Mouse (Mus musculus) frontal cortex, adult 2 months (tissue): ENCODE measurements around the gene Gm10229. TPM values are rescaled to one million over a fixed set of nuclear protein-coding genes. Genes with fewer than 3 reads are reported as not detected.
"Not testable (repeated sequence)": the region's sequence is repeated elsewhere in the genome, so short reads cannot be mapped to it uniquely, and the experiment has no call there.

Source experiments
- DNase-seq, 2 experiments: peaks; one replicate each; pipeline ENCODE4 v3.0.0; 2022; ENCODE audit warnings: low spot score in 1 of 2; ENCODE audit errors: extremely low spot score in 1 of 2
- polyA plus RNA-seq: library from polyadenylated mRNA; depleted of rRNA; stranded (reverse); fragments of >200 nt; gene quantifications from 2 replicates; pipeline ENCODE4 v1.2.3, GENCODE M21; 2012; rRNA removed

Gm10229 gene
- not detected in 2 replicates for polyA plus RNA-seq

GRCm38 (mm10) chr16:89014984-89015383 is at the start of gene Gm10229:
Gene Gm10229, plus strand, starts transcription at chr16:89015284.
- DNase-seq: not testable (repeated sequence)

GRCm38 (mm10) chr16:89010659-89011058 is 4.4 kb upstream of the Gm10229 start, which contains the start of gene Krtap22-2:
Gene Krtap22-2, minus strand, starts transcription at chr16:89010759.
- no peak for DNase-seq

GRCm38 (mm10) chr16:89013973-89014372 is 1.1 kb upstream of the Gm10229 start:
- DNase-seq: no peak

GRCm38 (mm10) chr16:89031399-89031798 is 16.3 kb downstream of the Gm10229 start, which contains the start of gene Krtap6-1:
Gene Krtap6-1, plus strand, starts transcription at chr16:89031699.
- DNase-seq: not testable (repeated sequence)

GRCm38 (mm10) chr16:89041372-89041771 is 26.3 kb downstream of the Gm10229 start, which contains the start of gene Gm10228:
Gene Gm10228, minus strand, starts transcription at chr16:89041472.
- not testable (repeated sequence) for DNase-seq

- DNase-seq: no peak
These were observed 32.7 kb downstream of the Gm10229 start, which contains the start of gene Krtap6-5 for GRCm38 (mm10) chr16:89047783-89048182. Gene Krtap6-5, minus strand, starts transcription at chr16:89047883.

- DNase-seq: not testable (repeated sequence)
These were observed 48.8 kb downstream of the Gm10229 start, which contains the start of gene 1110025L11Rik for GRCm38 (mm10) chr16:89063902-89064301. Gene 1110025L11Rik, minus strand, starts transcription at chr16:89064002.

Other genes starting within 250 kb of the Gm10229 start
- gene 2310057N15Rik, start 241.1 kb upstream of the Gm10229 start, polyA plus RNA-seq: not detected in 2 replicates
- gene Gm5965, start 237.4 kb upstream of the Gm10229 start, polyA plus RNA-seq: not detected in 2 replicates
- not detected in 2 replicates for gene Gm20741, start 203.1 kb upstream of the Gm10229 start, polyA plus RNA-seq
- gene Krtap15, start 195.1 kb upstream of the Gm10229 start, polyA plus RNA-seq: not detected in 2 replicates
- gene Krtap14, start 189.1 kb upstream of the Gm10229 start, polyA plus RNA-seq: not detected in 2 replicates
- gene Krtap19-1, start 145.9 kb upstream of the Gm10229 start, polyA plus RNA-seq: not detected in 2 replicates
- not detected in 2 replicates for gene Krtap19-2, start 141.0 kb upstream of the Gm10229 start, polyA plus RNA-seq
- not detected in 2 replicates for gene Krtap19-3, start 137.2 kb upstream of the Gm10229 start, polyA plus RNA-seq
- not detected in 2 replicates for gene Krtap19-4, start 130.2 kb upstream of the Gm10229 start, polyA plus RNA-seq
- not detected in 2 replicates for gene Krtap19-5, start 118.8 kb upstream of the Gm10229 start, polyA plus RNA-seq
- gene Krtap19-9b, start 83.0 kb upstream of the Gm10229 start, polyA plus RNA-seq: not detected in 2 replicates
- not detected in 2 replicates for gene Krtap16-3, start 52.4 kb upstream of the Gm10229 start, polyA plus RNA-seq
- not detected in 2 replicates for gene Krtap22-2, start 4.5 kb upstream of the Gm10229 start, polyA plus RNA-seq
- not detected in 2 replicates for gene Krtap6-1, start 16.4 kb downstream of the Gm10229 start, polyA plus RNA-seq
- gene Gm10228, start 26.2 kb downstream of the Gm10229 start, polyA plus RNA-seq: not detected in 2 replicates
- gene Krtap6-5, start 32.6 kb downstream of the Gm10229 start, polyA plus RNA-seq: not detected in 2 replicates
- not detected in 2 replicates for gene 1110025L11Rik, start 48.7 kb downstream of the Gm10229 start, polyA plus RNA-seq
- not detected in 2 replicates for gene Krtap6-3, start 68.7 kb downstream of the Gm10229 start, polyA plus RNA-seq
- not detected in 2 replicates for gene Gm6358, start 125.6 kb downstream of the Gm10229 start, polyA plus RNA-seq
- gene Gm10061, start 135.8 kb downstream of the Gm10229 start, polyA plus RNA-seq: not detected in 2 replicates
- not detected in 2 replicates for gene Gm9789, start 142.7 kb downstream of the Gm10229 start, polyA plus RNA-seq
- not detected in 2 replicates for gene Gm7735, start 154.2 kb downstream of the Gm10229 start, polyA plus RNA-seq
- gene 1110057P08Rik, start 159.5 kb downstream of the Gm10229 start, polyA plus RNA-seq: not detected in 2 replicates
- not detected in 2 replicates for gene Krtap20-2, start 190.6 kb downstream of the Gm10229 start, polyA plus RNA-seq